Mouse (Mus musculus) spleen, postnatal 36 days (tissue): ENCODE results near the gene Lgr6.

ENCODE experiments used
- DNase-seq, 2 experiments: peaks; one replicate each; pipeline ENCODE4 v3.0.0; 2022; ENCODE audit warnings: low spot score in 2 of 2, mixed read lengths in 1 of 2

The Lgr6 gene

DNA sequence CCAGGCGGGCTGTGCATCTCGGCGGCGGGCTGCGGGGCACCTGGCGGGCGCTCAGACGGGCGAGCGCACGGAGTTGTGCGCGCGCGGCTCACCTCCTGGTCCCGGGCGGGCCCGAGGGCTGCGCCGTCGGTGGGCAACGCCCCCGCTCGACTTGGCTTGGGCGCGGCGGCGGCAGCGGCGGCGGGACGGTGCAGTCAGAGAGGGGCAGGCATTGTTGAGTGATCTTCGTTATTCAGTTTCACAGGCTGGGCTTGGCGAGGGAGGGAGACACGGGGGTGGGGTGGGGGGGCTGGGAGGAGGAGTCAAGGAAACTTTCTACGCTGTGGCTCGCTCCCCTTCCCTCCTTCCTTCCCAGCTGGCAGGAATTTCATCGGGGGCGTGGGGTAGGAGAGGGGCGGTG is at the start of gene Lgr6:
Lgr6 (minus strand) TSS at position 153 of the 400 bp plus-strand sequence.
- DNase-seq: no peak

DNA sequence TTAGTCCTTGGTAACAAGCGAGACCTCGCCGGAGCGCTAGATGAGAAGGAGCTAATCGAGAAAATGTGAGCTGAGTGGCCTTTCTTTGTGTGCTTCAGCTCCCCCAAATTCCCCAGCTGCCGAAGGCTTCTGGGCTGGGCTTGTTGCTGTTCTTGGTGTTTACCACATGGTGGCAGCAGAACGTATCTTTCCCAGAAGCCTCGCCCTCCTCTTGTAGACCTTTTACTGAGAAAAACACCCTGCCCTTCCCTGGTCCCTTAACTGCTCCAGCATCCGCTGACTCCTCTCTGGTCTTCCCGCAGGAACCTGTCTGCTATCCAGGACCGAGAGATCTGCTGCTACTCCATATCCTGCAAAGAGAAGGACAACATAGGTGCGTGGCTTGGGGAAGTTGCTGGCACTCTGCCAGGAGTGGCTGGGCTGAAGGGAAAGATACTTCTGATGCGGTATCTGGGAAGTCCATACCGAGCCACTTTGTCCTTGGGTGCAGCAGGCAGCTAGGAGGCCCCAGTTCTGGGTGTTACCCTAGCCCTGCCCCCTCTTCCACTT is 49.4 kb upstream of the Lgr6 start:
- DNase-seq: peak; percentile 52 to 72

DNA sequence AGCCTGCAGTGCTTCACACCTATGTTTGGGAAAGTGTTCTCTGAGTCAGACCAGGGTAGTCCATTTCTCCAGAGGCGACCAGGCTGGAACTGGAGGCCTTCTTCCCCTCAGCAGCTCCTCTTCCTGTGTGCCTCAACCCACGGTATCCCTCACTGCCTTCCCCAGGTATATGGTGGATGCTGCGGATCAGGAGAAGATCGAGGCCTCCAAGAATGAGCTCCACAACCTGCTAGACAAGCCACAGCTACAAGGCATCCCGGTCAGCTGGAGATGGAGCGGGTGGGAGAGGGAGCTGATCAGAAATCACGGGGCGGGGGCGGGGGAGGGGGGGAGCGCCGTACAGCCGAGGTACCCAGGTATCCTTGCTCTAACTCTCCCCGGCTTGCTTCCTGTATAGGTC is 48.9 kb upstream of the Lgr6 start:
- DNase-seq: no peak

DNA sequence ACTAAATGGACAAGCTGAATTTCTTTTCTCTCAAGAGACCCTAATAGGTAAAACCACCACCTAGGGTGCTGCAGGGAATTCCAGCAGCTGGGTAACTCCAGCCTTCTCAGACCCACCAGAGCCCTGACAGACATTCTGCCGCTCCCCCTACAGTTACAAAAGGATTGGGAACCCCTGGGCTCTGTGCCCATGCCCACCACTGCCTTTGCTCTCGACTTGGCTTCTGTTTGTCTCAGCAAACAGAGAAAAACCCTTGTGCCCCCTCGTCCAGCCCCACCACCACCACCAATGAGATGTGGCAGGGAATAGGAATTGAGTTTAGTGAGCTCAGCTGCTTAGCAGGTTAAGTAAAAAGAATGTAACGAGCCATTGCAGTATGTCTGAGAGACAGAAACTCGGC is 43.9 kb upstream of the Lgr6 start:
- DNase-seq: no peak

DNA sequence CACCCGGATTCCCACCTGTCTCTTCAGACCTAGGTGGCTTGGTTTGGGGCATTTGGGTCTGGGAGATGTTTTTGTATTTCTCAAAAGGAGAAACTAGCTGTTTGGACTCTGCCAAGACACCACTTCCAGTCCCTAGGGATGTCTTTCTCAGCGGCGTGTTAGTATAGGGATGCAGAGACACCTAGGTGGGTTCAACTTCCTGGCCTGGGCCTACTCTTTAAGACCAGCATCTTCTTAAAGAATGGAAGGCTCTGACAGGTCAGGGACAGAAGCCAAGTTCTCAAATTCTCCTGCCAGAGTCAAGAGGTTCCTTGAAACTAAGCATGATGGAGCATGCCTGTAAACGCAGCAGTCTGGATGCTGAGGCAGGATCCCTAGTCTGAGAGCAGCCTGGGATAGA is 43.4 kb upstream of the Lgr6 start:
- DNase-seq: no peak

DNA sequence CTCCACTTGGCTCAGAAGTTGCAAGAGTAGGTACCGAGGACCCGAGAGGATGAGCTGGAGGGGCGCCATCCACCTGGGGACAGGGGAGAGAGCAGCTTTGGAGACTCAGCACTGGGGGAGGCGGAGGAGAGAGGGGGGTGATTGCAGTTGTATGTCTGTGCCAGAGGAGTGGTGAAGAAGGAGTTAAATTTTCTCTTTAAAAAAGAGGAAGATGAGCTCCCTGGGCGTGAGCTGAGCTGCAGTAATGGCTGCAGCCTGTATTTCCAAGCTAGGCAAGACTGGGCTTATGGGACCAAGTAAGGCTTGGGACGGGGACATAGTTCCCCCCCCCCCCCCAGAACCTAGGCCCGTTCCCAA is 42.6 kb upstream of the Lgr6 start:
- no peak for DNase-seq

DNA sequence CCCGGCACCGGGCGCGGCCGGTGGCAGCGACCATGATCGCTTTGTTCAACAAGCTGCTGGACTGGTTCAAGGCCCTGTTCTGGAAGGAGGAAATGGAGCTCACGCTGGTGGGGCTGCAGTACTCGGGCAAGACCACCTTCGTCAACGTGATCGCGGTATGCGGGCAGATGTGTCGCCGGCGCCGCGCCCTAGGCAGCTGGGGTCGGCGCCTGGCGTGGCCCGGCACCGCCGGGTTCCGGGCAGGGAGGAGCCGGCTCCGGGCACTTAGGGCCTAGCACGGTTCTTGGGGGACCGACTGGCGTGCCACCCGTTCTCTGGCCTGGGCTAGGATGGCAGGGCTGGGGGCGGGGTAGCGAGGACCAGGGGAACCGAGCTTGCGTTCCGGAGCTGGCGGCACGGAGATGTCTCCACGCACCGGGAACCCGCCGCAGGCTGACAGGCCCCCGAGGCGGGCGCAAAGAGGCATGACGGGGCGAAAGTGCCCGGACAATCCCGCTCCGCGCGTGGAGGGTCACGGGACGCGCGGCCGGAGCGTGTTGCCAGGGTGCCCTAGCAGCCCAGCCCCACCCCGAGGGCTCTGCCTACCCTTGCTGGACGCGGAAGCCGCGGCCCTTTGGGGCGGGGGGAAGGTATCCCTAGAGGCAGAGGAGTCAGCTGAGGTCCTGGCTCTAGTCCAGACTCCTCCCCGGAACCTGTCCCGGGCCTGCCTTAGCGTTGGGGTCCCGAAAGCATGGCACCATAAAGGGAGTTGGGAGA is 42.0 kb upstream of the Lgr6 start:
- DNase-seq: peak; percentile 81 to 86

DNA sequence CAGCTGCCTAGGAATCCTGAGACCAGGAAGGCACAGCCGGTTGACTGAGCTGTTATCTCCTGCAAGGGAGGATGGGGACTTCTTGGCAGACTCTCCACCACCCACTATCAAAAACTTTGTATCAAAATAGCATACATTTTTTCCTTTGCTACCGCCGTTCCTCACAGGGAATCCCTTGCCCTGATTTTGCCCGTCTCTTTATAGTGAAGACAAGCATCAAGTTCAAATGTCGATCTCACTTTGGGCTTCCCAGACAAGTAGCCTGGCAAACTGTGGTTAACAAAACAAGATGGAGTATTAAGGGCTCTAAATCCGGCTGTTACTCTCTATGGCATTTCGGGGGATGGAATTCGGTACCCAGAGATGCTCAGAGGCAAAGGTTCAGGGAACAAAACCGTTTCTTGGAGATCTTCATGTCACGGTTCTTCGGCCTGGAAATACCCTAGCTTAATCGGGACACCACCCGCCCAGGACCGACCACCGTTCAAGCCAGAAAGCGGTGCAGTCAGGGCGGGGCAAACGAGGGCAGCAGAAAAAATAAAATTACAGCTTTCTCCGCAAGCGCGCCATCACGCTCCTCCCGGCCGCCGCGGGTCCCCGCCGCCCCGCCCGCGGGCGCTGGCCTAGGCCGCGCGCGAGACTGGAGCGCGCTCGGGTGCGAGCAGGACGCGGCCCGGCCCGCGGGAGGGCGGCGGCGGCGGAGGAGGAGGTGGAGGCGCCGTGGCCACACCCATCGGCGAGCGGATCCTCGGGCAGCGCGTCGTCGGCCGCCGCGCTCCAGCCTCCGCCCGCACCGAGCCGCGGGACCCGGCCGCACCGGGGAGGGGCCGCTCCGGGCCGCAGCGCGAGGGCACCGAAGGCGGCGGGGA is 41.2 kb upstream of the Lgr6 start, which contains the start of gene Arl8a:
Arl8a (plus strand) TSS at position 748 of the 869 bp plus-strand sequence.
- DNase-seq: peak; percentile 88

DNA sequence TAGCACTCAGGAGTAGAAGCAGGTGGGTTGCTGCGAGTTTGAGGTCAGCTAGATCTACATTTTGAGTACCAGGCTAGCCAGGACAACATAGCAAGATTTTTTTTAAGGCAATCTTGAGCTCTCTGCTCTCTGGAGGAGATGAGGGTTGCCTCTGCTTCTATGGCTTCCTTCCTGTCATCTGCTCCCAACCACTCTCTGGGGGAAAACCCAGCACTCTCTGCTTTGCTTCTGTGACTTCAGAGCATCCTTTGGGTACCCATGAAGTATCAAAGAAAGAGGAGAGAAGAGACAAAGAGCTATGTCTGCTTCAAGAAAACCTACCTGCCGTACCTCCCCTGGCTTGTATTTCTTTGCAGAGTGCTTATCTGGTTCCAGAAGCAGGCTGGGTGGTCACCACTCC is 38.9 kb upstream of the Lgr6 start:
- peak in 1 of 2 experiments; percentile 20 for DNase-seq

DNA sequence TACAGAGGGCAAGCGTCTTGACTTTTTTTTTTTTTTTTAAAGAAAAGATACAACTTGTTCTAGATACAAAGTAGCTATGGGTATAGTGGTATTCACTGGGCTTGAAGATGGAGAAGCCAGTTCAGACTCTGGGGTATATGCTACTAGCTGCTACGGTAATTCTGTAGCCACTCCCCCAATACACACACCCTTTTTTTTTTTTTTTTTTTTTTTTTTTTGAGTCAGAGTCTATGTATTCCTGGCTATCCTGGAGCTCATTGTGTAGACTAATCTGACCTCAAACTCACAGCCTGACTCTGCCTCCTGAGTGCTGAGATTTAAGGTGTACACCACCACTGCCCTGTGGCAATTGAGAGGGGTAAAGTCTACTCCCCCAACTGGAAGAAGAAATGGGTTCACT is 37.4 kb upstream of the Lgr6 start:
- DNase-seq: no peak

DNA sequence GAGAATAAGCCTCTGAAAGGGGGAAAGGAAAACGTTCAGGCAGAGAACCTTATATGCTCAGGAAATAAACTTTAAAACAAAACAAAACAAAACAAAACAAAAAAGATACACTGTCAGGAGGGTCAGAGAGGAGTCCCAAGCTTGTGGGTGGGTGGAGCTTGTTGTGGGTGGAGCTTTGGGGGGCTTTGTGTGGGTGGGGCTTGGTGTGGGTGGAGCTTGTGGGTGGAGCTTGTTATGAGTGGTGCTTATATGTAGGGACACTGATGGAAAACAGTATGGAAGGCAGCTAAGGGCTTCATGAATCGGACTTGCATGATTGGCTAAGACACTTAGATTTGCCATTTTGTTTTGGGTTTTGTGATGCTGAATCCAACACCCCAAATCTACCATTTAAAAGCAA is 34.8 kb upstream of the Lgr6 start:
- peak in 1 of 2 experiments; percentile 23 for DNase-seq

DNA sequence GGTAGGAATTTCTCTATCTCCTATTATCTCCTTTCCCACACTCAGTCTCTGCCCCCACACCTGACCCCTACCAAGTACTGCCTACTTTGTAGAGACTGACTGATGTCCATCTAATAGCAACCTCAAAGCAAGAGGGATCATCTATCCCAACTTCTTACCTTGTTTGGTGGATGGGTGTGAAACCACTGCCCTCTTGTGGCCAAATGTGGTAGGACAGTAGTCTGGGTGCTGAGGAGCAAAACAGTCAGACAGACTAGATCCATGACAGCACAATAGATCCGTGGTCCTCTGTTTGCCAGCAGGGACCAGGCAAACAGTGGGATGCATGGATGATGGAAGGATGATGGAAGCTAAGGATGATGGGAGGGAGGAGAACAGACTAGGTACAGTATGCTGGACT is 31.4 kb upstream of the Lgr6 start:
- DNase-seq: peak; percentile 52 to 60

DNA sequence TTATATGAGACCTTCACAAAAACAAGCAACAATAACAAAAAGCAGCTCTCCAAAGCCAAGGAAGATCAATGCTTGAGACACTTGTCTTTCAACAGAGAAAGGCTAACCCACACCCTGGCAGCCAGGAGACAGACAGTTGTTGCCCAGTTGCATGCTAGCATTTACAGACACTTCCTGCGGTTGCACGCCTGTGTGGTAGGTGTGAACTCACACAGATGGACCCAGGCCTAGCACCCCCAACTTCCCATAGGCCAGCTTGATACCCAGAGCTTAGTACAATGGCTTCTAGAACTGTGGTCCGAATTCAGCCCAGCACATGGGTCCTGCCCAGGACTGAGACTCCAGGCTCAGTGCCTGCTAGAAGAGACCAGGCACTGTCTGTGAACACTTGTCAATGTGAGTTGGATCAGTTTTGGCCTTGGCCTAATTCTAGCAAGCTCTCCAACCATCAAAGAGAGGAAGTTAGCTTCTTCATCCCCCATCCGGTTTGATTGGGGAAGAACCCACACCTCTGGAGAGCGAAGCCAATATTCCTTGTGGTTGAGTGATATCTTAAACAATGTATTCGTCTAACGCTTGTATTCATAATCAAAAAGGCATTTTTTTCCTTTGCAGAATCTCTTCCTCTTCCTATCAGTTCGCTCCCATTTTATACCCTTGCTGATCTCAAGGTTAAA is 30.2 kb upstream of the Lgr6 start:
- no peak for DNase-seq

DNA sequence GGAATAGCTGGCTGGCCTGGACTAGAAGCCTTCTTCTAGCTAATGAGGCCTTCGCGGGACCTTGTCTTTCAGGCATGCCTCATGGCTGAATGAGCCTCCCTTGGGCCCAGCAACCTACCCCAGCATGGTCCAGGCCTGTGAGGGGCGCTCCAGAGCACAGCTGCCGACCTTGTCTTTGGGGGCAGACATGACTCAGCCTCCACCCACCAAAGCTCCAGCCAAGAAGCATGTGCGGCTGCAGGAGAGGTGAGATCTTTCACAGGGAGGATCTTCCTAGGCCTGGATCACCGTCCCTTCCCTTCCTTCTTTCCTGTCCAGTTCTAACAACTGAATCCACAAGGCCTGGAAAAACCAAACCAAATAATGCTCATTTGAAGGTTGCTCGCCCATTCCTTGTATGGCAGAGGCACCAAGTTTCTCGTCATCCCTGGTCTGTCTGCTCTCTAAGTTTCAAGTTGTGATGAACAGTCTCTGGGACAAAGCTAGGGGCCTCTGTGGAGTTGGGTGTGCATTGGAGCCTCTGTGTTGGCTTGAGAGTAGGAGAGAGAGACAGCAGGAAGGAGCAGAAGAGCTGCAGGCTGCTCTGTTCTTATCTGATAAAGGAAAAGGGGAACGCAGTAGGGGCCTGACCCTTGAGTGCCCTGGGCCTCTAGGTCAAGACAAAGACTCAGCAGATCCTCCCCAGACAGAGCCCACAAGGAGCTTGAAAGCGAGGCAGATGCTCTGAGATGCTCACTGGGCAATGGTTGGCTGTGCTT is 28.8 kb upstream of the Lgr6 start:
- peak; percentile 27 to 37 for DNase-seq

DNA sequence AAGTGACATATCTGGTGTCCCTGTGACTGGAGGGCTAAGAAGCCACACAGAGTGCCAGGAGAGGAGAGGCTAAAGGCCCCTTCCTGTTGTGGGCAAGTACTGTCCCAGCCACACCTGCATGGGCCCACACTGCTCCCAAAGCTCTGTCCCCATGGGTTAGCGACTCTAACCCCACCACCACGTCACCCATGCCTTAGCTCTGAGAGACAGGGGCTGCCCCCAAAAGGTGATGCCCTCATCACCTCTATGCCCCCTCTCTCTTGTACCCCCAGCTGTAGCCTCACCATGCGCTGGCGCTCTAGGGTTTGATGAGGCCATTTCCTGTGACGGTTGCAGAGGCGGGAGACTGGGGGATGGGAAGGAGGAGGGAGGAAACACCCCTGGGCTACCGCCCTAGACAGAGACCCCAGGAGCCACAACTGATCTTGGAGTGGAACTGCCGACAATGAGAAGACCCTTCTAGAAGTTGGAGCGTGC is 27.9 kb upstream of the Lgr6 start:
- peak; percentile 65 to 68 for DNase-seq

DNA sequence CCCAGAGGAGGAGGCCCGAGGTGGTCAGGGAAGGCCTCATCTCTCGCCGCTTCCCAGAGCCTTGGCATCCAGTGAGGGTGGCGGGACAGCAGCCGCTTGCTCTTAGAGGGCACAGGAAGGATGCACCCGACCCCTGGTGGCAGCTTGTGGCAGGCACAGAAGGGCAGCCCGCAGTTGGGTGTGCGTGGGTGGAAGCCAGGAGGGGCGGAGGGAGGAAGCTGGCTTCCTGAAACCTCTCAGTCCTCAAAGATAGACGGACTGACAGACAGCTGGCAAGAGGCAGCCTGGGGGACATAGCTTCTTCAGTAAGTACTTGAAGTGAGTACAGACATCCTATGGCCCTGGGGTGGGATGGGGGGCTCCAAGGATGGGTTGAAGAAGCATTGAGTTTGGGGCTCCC is 27.4 kb upstream of the Lgr6 start, which contains the start of gene Ptpn7:
Ptpn7 (plus strand) TSS at position 228 of the 400 bp plus-strand sequence.
- DNase-seq: peak; percentile 92 to 93

DNA sequence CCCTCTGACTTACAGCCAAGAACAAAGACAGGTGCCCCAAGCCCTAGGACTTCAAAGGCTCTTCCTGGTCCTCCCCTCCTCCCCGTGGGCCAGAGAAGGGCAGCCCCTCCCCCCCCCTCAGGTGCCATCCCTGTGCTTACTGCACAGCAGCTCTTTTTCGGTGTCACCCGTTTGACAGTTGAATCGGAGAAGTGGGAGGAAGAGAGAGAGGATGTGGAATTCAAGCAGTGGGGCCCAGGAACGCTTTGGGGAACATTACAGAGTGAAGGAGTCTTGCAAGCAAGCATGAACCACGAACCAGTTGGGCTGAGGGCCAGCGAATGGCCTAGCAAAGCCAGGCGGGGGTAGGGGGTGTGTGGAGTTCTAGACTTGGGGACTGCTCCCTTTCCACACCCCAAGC is 26.5 kb upstream of the Lgr6 start:
- DNase-seq: peak in 1 of 2 experiments; percentile 23

DNA sequence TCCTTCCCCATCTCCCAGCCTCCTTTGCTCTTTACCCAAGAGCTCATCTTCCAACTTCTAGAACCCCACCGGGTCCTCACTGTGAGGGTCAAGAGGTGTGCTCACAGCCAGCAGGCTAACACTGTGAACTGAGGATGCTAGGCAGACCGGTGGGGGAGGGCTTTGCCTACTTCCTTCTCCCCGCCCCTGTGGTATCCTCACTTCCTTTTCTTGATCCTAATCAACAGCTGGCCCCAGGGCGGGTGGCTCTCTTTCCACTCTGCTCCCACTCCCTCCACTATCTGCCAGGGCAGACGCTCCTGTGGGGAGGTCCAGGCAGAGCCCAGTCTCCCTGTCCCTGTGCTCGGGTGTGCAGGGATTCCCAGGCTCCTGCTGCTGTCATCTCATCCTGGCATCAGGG is 26.0 kb upstream of the Lgr6 start:
- DNase-seq: peak; percentile 78 to 82

DNA sequence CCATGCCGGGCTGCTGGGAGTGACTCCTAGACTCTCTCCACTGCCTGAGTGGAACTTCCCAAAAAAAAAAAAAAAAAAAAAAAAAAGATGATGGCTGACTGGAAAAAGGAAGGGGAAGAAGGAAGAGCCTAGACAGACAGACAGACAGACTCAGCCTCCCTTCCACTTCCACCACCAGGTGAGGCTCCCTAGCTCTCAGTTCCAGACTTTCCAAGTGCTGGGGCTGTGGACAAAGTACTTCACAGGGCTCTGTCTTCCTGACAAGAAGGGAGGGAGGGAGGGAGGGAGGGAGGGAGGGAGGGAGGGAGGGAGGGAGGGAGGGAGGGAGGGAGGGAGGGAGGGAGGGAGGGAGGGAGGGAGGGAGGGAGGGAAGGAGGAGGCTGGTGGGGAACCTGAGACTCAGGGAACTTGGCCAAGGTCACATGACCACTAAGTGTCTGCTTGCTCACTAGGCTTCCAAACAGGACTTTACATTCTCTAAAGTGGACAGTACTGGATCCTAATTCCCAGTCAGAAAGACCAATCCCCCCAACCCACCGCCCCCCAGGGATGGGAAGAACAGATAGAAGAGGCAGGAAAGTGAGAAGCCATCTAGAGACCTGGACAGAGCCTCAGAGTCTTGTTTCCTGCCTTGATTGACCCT is 25.4 kb upstream of the Lgr6 start:
- no peak for DNase-seq

DNA sequence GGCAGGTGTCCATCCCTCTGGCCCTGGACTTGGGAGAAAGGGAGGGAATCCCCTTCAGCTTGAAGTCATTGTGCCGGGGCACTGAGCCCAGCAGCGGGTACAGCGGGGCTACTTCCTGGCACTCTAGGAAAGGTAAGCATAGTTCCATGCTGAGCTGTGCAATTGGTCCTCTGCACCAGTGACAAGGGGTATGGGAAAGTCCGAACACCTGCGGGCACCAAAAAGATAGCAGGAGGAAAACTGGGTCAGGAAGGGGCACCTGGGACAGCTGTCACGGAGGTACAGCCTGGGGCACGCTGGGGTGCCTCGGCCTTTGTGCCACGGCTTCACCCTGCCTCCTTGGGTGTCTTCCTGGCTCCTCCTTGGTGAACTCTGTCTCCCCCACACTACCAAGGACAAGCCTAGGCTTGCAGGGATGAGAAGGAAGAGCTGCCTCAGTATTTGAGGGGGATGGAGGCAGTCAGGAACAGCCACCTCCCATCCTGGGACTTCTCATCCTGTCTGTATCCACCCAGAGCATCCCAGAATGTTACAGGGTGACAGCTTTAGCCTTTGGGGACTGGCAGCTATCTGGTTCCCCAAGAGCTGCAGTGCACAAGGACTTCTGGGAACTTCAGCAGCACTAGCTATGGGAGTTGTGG is 24.6 kb upstream of the Lgr6 start:
- DNase-seq: no peak
